Mouse (Mus musculus): Measurements from ENCODE around the gene Vsx1. TPM values are rescaled to one million over a fixed set of nuclear protein-coding genes. Genes with fewer than 3 reads are reported as not detected.

Vsx1 gene
- polyA plus RNA-seq, 2 experiments = not detected

- H3K36me3 ChIP-seq (replicated peaks; ENCODE audit: control insufficient read depth, insufficient read depth, low read depth) = peaks cover 3% of the 10 kb centered on the region
- H3K4me2 ChIP-seq (ENCODE audit: low read depth) = no peak overlapping the region; the same call in 1 of the 2 replicates
- no peak for ATAC-seq (ENCODE audit: insufficient read depth)
- TF ChIP-seq EP300 (IDR thresholded peaks at IDR 0.05; ENCODE audit: low read depth) (no peak), CTCF (IDR thresholded peaks at IDR 0.05; ENCODE audit: low read depth) (no peak)
- H3K9me3 ChIP-seq (ENCODE audit: control insufficient read depth, low read length) = no peaks in the 10 kb centered on the region
- peaks cover 14 to 15% of the 10 kb centered on the region in 2 experiments for H3K4me1 ChIP-seq (replicated peaks; ENCODE audit: control insufficient read depth in 2 of 2, insufficient read depth in 2 of 2, low read length in 1 of 2)
- 63% methylated on average over 9 of the region's 9 CpGs for WGBS (ENCODE audit: insufficient replicate concordance)
- H3K9ac ChIP-seq (replicated peaks) = no peak overlapping the region
- H3K4me3 ChIP-seq (ENCODE audit: insufficient read depth in 1 of 2, low read depth in 2 of 2, low read length in 2 of 2) = no peak overlapping the region
- no peak for DNase-seq (ENCODE audit: low read depth in 3 of 3, low spot score in 3 of 3)
- no peaks in the 10 kb centered on the region for H3K27me3 ChIP-seq (ENCODE audit: control insufficient read depth, insufficient read depth, low read length)
- no peak overlapping the region for H3K27ac ChIP-seq
Observed at GRCm38 (mm10) chr2:150651366-150651765, 37.8 kb downstream of the Vsx1 start.

DNA sequence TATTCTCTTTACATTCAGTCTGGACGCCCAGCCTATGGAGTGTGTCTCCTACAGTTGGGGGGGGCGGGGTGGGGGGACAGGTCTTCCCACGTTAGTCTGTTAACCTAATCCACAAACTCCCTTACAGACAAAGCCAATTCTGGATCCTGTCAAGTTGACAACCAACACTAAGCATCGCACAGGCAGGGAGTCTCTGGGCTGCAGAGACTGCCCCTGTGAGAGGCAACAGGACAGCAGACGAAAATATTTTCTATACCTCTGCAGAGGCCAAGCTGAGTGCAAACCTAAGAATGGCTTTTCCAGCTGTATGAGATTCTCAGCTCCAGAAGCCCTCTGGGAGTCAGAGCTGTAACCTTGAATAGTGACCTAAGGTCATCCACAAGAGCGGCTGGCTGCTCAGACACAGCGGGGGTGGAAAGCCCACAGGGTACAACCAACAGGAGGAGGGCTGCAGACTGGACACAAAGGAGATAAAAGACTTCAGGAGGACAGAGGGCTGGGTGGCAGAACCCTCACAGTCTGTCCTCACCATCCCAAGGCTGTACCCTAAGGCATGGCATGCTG lies 38.6 kb downstream of the Vsx1 start:
- Histone ChIP-seq H3K4me1 (replicated peaks; ENCODE audit: control insufficient read depth in 2 of 2, insufficient read depth in 2 of 2, low read length in 1 of 2) (peaks cover 14 to 18% of the 10 kb centered on the region in 2 experiments), H3K9me3 (ENCODE audit: control insufficient read depth, low read length) (no peaks in the 10 kb centered on the region), H3K36me3 (replicated peaks; ENCODE audit: control insufficient read depth, insufficient read depth, low read depth) (peaks cover 3% of the 10 kb centered on the region), H3K27ac (no peak overlapping the region), H3K27me3 (ENCODE audit: control insufficient read depth, insufficient read depth, low read length) (no peaks in the 10 kb centered on the region), H3K4me2 (ENCODE audit: low read depth) (no peak overlapping the region; the same call in 1 of the 2 replicates), H3K9ac (replicated peaks) (no peak overlapping the region), H3K4me3 (ENCODE audit: insufficient read depth in 1 of 2, low read depth in 2 of 2, low read length in 2 of 2) (no peak overlapping the region)
- DNase-seq (ENCODE audit: low read depth in 3 of 3, low spot score in 3 of 3) (no peak), ATAC-seq (ENCODE audit: insufficient read depth) (no peak)
- 56% methylated on average over 7 of the region's 7 CpGs for WGBS (ENCODE audit: insufficient replicate concordance)
- TF ChIP-seq EP300 (IDR thresholded peaks at IDR 0.05; ENCODE audit: low read depth) (no peak), CTCF (IDR thresholded peaks at IDR 0.05; ENCODE audit: low read depth) (no peak)

DNA sequence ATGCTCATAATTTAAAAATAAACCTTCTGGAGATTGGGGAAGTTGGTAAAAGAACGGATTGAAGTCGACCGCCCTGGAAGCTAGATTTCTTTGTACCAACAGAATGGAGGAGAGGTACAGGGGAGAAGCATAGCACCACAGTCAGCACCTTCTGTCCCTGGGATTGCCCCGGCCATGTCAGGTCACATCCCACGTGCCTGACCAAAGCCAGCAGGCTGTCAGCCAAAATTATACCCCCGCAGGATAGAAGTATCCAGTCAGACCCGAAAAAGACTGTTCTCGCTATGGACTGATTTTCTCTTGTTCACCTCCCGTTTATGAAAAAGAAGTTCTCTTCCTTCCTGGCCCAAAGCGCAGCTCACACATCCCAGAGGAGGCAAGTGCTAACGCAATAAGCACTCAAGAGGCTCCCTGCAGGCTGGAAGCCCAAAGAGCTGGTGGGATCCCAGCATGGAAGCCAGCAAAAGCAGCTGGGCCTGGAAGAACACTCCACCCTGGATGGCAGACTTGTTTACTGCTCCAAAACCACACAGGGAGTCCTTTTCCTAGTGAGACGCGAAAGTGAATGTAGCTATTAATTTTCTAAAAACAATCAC lies 40.8 kb downstream of the Vsx1 start:
- ATAC-seq (ENCODE audit: insufficient read depth) = no peak
- H3K4me1 ChIP-seq (replicated peaks; ENCODE audit: control insufficient read depth in 2 of 2, insufficient read depth in 2 of 2, low read length in 1 of 2) = peaks cover 15 to 18% of the 10 kb centered on the region in 2 experiments

DNA sequence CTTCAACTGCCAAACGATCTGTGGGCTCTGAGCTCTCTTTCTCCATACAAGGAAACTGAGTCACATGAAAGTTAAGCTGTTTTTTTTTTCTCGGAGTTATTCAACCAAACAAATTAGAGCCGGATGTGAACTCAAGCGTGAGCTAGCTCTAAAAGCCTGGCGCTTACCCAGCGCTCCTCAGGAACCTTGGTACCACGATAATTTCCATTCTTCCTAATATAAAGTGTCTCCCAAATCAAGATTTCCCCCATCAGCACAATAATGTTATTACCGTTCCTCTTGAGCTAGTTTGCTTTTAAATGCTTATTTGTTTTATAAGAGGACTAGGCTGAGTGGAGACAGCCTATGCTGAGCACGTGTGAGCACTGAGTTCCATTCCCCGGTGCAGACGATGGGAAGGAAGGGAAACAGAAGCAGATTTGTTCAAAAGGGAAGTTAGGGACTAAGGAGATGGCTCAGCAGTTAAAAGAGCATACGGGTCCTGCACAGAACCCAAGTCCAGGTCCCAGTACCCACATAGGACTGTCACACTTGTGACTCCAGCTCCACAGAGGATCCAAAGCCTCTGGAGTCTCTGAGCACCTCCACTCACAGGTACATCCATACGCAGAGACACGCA lies 41.4 kb downstream of the Vsx1 start:
- WGBS (ENCODE audit: insufficient replicate concordance) = 70% methylated on average over 14 of the region's 14 CpGs
- Histone ChIP-seq H3K4me3 (ENCODE audit: insufficient read depth in 1 of 2, low read depth in 2 of 2, low read length in 2 of 2) (no peak overlapping the region), H3K4me1 (replicated peaks; ENCODE audit: control insufficient read depth in 2 of 2, insufficient read depth in 2 of 2, low read length in 1 of 2) (peaks cover 10 to 13% of the 10 kb centered on the region in 2 experiments), H3K27me3 (ENCODE audit: control insufficient read depth, insufficient read depth, low read length) (no peaks in the 10 kb centered on the region), H3K9me3 (ENCODE audit: control insufficient read depth, low read length) (no peaks in the 10 kb centered on the region), H3K4me2 (ENCODE audit: low read depth) (no peak overlapping the region), H3K36me3 (replicated peaks; ENCODE audit: control insufficient read depth, insufficient read depth, low read depth) (peaks cover under 1% of the 10 kb centered on the region), H3K27ac (no peak overlapping the region), H3K9ac (replicated peaks) (no peak overlapping the region)
- ATAC-seq (ENCODE audit: insufficient read depth) (no peak), DNase-seq (ENCODE audit: low read depth in 3 of 3, low spot score in 3 of 3) (no peak)
- TF ChIP-seq EP300 (IDR thresholded peaks at IDR 0.05; ENCODE audit: low read depth) (no peak), CTCF (IDR thresholded peaks at IDR 0.05; ENCODE audit: low read depth) (no peak)

More for the DNA sequence above, 40.8 kb downstream of the Vsx1 start:
- no peaks in the 10 kb centered on the region for H3K27me3 ChIP-seq (ENCODE audit: control insufficient read depth, insufficient read depth, low read length)
- no peaks in the 10 kb centered on the region; the same call in none of the 2 replicates for H3K36me3 ChIP-seq (replicated peaks; ENCODE audit: control insufficient read depth, insufficient read depth, low read depth)
- no peaks in the 10 kb centered on the region for H3K9me3 ChIP-seq (ENCODE audit: control insufficient read depth, low read length)
- H3K4me3 ChIP-seq (ENCODE audit: insufficient read depth in 1 of 2, low read depth in 2 of 2, low read length in 2 of 2) = no peak overlapping the region
- no peak for DNase-seq (ENCODE audit: low read depth in 3 of 3, low spot score in 3 of 3)
- 69% methylated on average over 13 of the region's 13 CpGs for WGBS (ENCODE audit: insufficient replicate concordance)
- TF ChIP-seq CTCF (IDR thresholded peaks at IDR 0.05; ENCODE audit: low read depth) (no peak), EP300 (IDR thresholded peaks at IDR 0.05; ENCODE audit: low read depth) (no peak)
- H3K27ac ChIP-seq = no peak overlapping the region
- no peak overlapping the region for H3K9ac ChIP-seq (replicated peaks)
- no peak overlapping the region for H3K4me2 ChIP-seq (ENCODE audit: low read depth)

DNA sequence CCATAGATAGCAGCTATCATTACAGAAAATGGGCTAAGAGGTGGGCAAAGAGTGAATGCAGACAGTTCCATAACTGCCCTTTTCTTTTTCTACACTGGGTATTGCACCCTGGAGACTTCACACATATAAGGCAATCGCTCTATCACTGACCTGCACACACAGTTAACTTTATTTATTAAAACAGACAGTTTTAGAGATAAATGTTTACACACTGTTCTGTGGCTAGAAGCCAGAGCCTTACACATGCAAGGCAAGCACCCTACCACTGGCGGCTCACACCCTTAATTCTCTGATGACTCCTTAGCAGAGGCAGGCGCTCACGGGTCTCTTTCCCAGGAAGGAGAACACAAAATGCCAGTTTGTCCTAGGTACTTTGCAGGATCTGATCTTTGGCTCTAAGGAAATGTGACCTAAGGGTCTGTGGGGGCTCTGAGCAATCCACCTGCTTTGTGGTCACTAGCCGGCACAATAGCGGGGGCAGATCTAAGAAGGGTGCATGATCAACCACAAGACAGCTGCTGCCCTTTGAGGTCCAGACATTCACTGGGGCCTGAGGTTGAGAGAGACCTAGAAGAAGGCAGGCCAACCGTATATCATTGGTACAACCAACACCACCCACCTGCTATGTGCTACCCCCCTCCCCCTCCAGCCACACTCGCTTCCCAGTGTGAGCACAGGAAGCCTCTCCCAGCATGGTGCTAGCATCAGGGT lies 42.6 kb downstream of the Vsx1 start:
- peaks cover 6 to 12% of the 10 kb centered on the region in 2 experiments for H3K4me1 ChIP-seq (replicated peaks; ENCODE audit: control insufficient read depth in 2 of 2, insufficient read depth in 2 of 2, low read length in 1 of 2)
- TF ChIP-seq EP300 (IDR thresholded peaks at IDR 0.05; ENCODE audit: low read depth) = no peak
- TF ChIP-seq CTCF (IDR thresholded peaks at IDR 0.05; ENCODE audit: low read depth) = no peak
- no peaks in the 10 kb centered on the region for H3K9me3 ChIP-seq (ENCODE audit: control insufficient read depth, low read length)
- no peak overlapping the region; the same call in 1 of the 2 replicates for H3K9ac ChIP-seq (replicated peaks)
- peaks cover 9% of the 10 kb centered on the region for H3K36me3 ChIP-seq (replicated peaks; ENCODE audit: control insufficient read depth, insufficient read depth, low read depth)
- H3K4me3 ChIP-seq (ENCODE audit: insufficient read depth in 1 of 2, low read depth in 2 of 2, low read length in 2 of 2) = no peak overlapping the region
- no peak overlapping the region for H3K27ac ChIP-seq
- H3K27me3 ChIP-seq (ENCODE audit: control insufficient read depth, insufficient read depth, low read length) = no peaks in the 10 kb centered on the region
- no peak overlapping the region for H3K4me2 ChIP-seq (ENCODE audit: low read depth)
- DNase-seq (ENCODE audit: low read depth in 3 of 3, low spot score in 3 of 3) = no peak
- peak; percentile 48; the same call in 1 of the 2 replicates for ATAC-seq (ENCODE audit: insufficient read depth)
- 58% methylated on average over 8 of the region's 8 CpGs for WGBS (ENCODE audit: insufficient replicate concordance)

All from liver, embryonic 14.5 days (tissue).